Mouse (Mus musculus): Measurements from ENCODE around the gene Sorcs3.

- TF ChIP-seq CTCF (IDR thresholded peaks at IDR 0.05; ENCODE audit: control insufficient read depth, insufficient read depth, insufficient read length) (no peak), CEBPB (IDR thresholded peaks at IDR 0.05; ENCODE audit: low read depth) (no peak), USF1 (IDR thresholded peaks at IDR 0.05; ENCODE audit: low read depth) (no peak)
Observed at GRCm38 (mm10) chr19:48727048-48727447, 521.2 kb downstream of the Sorcs3 start.
